Mouse (Mus musculus) lung, adult 2 months (tissue): ENCODE results near the gene Gm2663.

Source experiments
- CTCF ChIP-seq: fragments of 200-500 bp; IDR thresholded peaks from 2 replicates; pipeline ENCODE4 v1.5.1; 2011; ENCODE audit warnings: mild to moderate bottlenecking, low read length, control low read depth; ENCODE audit not compliant: insufficient read depth
- POLR2A ChIP-seq: fragments of 200-500 bp; IDR thresholded peaks from 2 replicates; pipeline ENCODE4 v1.6.1; 2011; ENCODE audit warnings: low read depth, mild to moderate bottlenecking, control low read depth, low read length, borderline replicate concordance; ENCODE audit errors: extremely low read depth

- TF ChIP-seq POLR2A (no peak), CTCF (no peak)
Observed at GRCm38 (mm10) chr6:41044314-41044713, 45.0 kb upstream of the Gm2663 start.
